In the genomic region with DNA sequence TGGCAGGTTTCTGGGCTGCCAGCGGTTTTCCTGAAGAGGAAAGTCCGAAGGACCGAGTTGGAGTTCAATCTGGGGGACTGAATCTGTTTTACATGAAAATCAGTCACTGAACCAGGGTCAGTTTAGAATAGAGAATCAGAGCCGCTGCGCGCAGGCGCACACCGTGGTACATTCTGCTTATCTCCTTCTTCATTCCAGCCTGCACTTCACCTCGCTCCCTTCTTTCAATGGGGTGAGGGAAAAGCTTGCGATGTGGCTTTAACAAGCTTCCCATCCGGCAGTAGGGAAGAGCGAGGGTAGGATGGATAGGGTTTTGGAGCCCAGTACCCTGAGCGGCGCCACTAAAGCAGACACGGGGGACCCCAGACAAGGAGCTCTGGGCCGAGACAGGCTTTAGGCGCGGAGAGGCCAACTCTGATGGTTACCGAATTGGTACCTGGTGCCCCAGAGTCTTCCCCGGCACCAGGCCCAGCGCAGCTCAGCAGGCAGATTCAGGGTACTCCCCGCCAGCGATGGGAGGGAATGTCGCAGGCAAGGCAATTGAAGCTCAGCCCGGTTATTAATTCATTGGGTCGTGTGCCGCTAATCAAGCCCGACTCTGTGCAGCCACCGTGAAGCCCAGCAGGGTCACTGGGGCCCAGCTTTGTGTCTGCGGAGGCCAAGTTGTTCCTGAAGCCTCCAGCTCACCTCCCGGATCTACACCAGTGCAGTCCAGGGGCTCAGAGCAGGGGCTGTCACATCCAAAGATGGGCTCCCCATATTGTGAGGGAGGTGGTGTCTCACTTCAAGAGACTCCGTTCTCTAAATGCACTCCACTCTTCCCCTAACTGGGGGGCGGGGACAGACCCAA, we compare ENCODE assay signal across 9 mouse cellular contexts. TPM values are rescaled to one million over a fixed set of nuclear protein-coding genes. Genes with fewer than 3 reads are reported as not detected.
DNase-seq lines count a peak whose midpoint lies in the region; ATAC-seq lines count a peak whose summit lies in the region.
"Had no signal": no experiment of that assay in that cellular context is flagged by ENCODE, and none has a peak within 500 bp of the region (broad histone marks: within the 10 kb centered on the region; RNA-seq: fewer than 3 reads in every experiment).

No protein-coding gene starts in this region.

- peaks cover 100% of the 10 kb centered on the region for H3K27me3 ChIP-seq in intestine, embryonic 14.5 days (replicated peaks; ENCODE audit: control insufficient read depth, insufficient read depth, low read length)

- peaks cover 15% of the 10 kb centered on the region for H3K4me1 ChIP-seq in intestine, embryonic 14.5 days (replicated peaks; ENCODE audit: control insufficient read depth, insufficient read depth, low read length)

- H3K9ac ChIP-seq in intestine, embryonic 14.5 days (ENCODE audit: low read length) = peak overlapping the region; percentile 56

- peak overlapping the region; percentile 62 for H3K4me2 ChIP-seq in intestine, embryonic 14.5 days (ENCODE audit: low read length)

- no peaks in the 10 kb centered on the region for H3K36me3 ChIP-seq in intestine, embryonic 14.5 days (ENCODE audit: control insufficient read depth, insufficient read depth, low read length)

- peak overlapping the region; percentile 45 for H3K4me3 ChIP-seq in intestine, embryonic 14.5 days (ENCODE audit: low read depth, low read length)

- peak; percentile 35 for DNase-seq in urinary bladder, postnatal 14 days (ENCODE audit: low spot score)
- no peak for DNase-seq in urinary bladder, postnatal 36 days (ENCODE audit: low spot score in 2 of 2)
- peak; percentile 55 for DNase-seq in intestine, embryonic 14.5 days (ENCODE audit: low spot score)
- peak; percentile 54 for DNase-seq in lung, postnatal 10 days
- no peak for DNase-seq in gastrocnemius, postnatal 36 days
- DNase-seq in c-Kit-positive CD71-positive TER-119-positive erythroid progenitor cells, embryonic 14.5 days (ENCODE audit: low spot score) = no peak
- DNase-seq in layer of hippocampus, adult 9-10 months (ENCODE audit: low spot score) = no peak

- 1% methylated on average over 33 of the region's 33 CpGs for WGBS in intestine, embryonic 14.5 days

- ATAC-seq in intestine, embryonic 14.5 days (replicated peaks; ENCODE audit: low FRiP score, low TSS enrichment, low read depth) = no peak
- ATAC-seq in megakaryocyte, adult 5-6 weeks (ENCODE audit: poor library complexity, severe bottlenecking) = no peak

- H3K27ac ChIP-seq in intestine, embryonic 14.5 days (ENCODE audit: low read depth) = peak overlapping the region; percentile 64; the same call in 1 of the 2 replicates

- H3K9me3 ChIP-seq in intestine, embryonic 14.5 days (ENCODE audit: control insufficient read depth, low read length) = no peaks in the 10 kb centered on the region

- intact Hi-C loops in gastrocnemius, postnatal 36 days (cut with DNase I) = loop anchor here (10.0 kb wide), 1 partner anchor 872 kb away; no protein-coding TSS in a partner anchor

RNA-seq across cellular contexts. Expression of a gene that starts 4.1 kb away (rescaled TPM):
- 7.8 and 8.9 TPM in 2 replicates for polyA plus RNA-seq in intestine, embryonic 14.5 days (2014; fragmentation: Nextera tagmentation; extraction: Ambion mirVana)
- total RNA-seq in megakaryocyte, adult 5-6 weeks (2015) = not detected in 2 replicates
- total RNA-seq in megakaryocyte, adult 5-6 weeks (2017) = not detected in 2 replicates
- total RNA-seq in gastrocnemius, postnatal 36 days (2021) = not detected
- polyA plus RNA-seq: heart, postnatal 0 days had no signal

Comparison
In these comparisons a context has a peak if more than half of its experiments do, and no peak if none do; other contexts are left out.
1. DNase-seq: peak in urinary bladder, postnatal 14 days (single experiment), intestine, embryonic 14.5 days (single experiment) and lung, postnatal 10 days (single experiment); none in urinary bladder, postnatal 36 days (0 of 2), gastrocnemius, postnatal 36 days (0 of 2), c-Kit-positive CD71-positive TER-119-positive erythroid progenitor cells, embryonic 14.5 days (single experiment) and layer of hippocampus, adult 9-10 months (single experiment).